Mouse (Mus musculus): ENCODE measurements around the gene N4bp2.
"Not testable (repeated sequence)": the region's sequence is repeated elsewhere in the genome, so short reads cannot be mapped to it uniquely, and the experiment has no call there.

Gene N4bp2

GRCm38 (mm10) chr5:65763088-65763915 lies at the start of gene N4bp2:
TSS of gene N4bp2 (plus strand) at chr5:65763521.
- peak in 1 of 2 experiments; percentile 42 for DNase-seq (ENCODE audit: low spot score in 2 of 2)

- DNase-seq (ENCODE audit: low spot score in 2 of 2), result no peak
Observed at GRCm38 (mm10) chr5:65715084-65715483, 48.2 kb upstream of the N4bp2 start.

- no peak for DNase-seq (ENCODE audit: low spot score in 2 of 2)
Observed at GRCm38 (mm10) chr5:65717063-65717902, 46.0 kb upstream of the N4bp2 start.

DNA sequence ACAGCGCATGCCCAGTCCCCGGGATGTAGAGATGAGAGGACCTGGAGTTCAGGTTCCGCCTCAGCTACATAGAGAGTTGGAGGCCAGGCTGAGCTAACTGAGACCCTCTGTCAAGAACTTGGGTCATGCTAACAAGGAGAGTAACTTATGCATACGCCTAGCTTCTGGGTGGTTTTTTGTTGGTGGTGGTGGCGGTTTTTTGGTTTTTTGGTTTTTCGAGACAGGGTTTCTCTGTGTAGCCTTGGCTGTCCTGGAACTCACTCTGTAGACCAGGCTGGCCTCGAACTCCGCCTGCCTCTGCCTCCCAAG lies 45.5 kb upstream of the N4bp2 start:
- DNase-seq (ENCODE audit: low spot score in 2 of 2), result not testable (repeated sequence)

DNA sequence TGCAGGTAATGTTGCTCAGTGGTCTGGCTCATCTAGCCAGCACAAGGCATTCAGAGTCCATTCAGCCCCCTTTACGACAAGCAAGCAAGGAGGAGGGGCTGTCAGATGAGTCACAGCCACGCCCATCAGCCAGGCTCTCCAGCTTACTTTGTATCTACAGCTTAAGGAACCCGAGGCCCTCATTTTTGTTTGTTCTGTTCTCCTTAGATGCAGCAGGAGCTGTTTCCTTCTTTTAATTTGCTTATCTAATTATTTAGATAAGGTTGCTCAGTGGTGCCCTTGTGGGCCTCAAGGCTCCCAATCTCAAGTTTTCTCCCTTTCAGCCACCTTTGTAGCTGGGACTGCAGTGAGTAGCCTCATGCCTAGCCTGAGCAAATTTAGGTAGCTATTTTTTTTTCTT lies 45.0 kb upstream of the N4bp2 start:
- DNase-seq (ENCODE audit: low spot score in 2 of 2), result no peak

GRCm38 (mm10) chr5:65724311-65725054 lies 38.8 kb upstream of the N4bp2 start:
- peak; percentile 36 to 55 for DNase-seq (ENCODE audit: low spot score in 2 of 2)

- DNase-seq (ENCODE audit: low spot score in 2 of 2), result no peak
Observed at GRCm38 (mm10) chr5:65731173-65732007, 31.9 kb upstream of the N4bp2 start.

DNA sequence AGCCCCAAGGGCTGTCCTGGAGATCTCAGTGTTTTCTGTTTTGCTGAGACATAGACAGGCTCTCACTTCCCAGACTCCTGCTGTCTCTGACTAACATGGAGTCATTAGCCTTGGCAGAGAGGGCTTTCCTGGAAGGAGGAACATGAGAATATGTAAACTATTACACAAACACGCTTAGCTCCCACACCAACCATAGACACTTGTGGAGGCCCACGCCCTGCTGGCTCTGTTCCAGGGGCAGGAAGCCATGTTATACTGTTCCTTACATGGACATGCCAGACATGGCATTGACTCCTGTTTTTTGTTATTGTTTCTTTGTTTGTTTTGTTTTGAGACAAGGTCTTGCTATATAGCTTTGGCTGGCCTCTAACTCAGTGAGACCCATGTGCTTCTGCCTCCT lies 27.7 kb upstream of the N4bp2 start:
- no peak for DNase-seq (ENCODE audit: low spot score in 2 of 2)

DNA sequence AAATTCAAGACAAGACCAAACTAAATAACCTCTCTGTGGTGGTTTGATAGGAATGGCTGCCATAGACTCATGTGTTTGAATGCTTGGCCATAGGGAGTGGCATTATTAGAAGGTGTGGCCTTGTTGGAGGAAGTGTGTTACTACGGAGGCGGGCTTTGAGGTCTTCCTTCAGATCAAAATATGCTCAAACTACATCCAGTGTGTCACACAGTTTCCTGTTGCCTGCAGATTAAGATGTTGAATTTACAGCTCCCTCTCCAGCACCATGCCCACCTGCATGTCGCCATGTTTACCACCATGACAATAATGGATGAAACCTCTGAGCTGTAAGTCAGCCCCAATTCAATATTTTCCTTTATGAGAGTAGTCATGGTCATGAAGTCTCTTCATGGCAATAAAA lies 24.0 kb upstream of the N4bp2 start:
- DNase-seq (ENCODE audit: low spot score in 2 of 2), result no peak

- DNase-seq (ENCODE audit: low spot score in 2 of 2), result no peak
Observed at GRCm38 (mm10) chr5:65746908-65747307, 16.4 kb upstream of the N4bp2 start.

- DNase-seq (ENCODE audit: low spot score in 2 of 2), result no peak
Observed at GRCm38 (mm10) chr5:65748386-65748785, 14.9 kb upstream of the N4bp2 start.

DNA sequence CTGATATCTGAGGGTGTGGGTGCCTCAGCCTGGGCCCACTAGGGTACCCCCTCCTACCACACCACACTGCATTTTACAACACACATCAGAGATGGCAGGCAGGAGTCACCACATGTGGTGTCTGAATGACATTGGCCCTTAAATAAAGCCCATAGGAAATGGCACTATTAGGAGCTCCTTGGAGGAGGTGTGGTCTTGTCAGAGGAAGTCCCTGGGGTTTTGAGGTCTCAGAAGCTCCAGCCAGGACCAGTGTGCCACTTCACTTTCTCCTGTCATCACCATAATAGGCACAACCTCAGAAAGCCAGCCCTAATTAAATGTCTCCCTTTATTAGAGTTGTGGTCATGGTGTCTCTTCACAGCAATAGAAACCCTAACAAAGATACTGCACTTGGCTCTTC lies 14.4 kb upstream of the N4bp2 start:
- DNase-seq (ENCODE audit: low spot score in 2 of 2), result no peak

GRCm38 (mm10) chr5:65752021-65752420 lies 11.3 kb upstream of the N4bp2 start:
- no peak for DNase-seq (ENCODE audit: low spot score in 2 of 2)

- no peak for DNase-seq (ENCODE audit: low spot score in 2 of 2)
Observed at GRCm38 (mm10) chr5:65755859-65756258, 7.5 kb upstream of the N4bp2 start.

- DNase-seq (ENCODE audit: low spot score in 2 of 2), result no peak
Observed at GRCm38 (mm10) chr5:65757110-65757509, 6.2 kb upstream of the N4bp2 start.

DNA sequence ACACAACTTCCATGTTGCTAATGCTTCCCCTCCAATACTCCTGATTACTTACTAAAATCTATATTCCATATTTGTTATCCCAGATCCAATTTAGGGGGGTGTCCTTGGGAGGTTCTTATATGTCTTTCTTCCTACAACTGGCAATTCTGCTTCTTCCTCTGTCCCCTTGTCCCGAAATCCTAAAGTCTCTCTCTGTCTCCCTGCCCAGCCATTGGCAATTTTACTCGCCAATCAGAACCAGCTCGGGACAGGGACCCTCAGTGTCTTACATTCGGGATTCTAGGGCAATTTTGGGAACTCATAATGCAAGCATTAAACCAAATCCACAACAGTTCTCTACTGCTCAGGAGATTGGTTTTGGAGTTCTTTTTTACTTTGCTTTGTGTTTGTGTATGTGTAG lies 3.3 kb upstream of the N4bp2 start:
- no peak for DNase-seq (ENCODE audit: low spot score in 2 of 2)

DNA sequence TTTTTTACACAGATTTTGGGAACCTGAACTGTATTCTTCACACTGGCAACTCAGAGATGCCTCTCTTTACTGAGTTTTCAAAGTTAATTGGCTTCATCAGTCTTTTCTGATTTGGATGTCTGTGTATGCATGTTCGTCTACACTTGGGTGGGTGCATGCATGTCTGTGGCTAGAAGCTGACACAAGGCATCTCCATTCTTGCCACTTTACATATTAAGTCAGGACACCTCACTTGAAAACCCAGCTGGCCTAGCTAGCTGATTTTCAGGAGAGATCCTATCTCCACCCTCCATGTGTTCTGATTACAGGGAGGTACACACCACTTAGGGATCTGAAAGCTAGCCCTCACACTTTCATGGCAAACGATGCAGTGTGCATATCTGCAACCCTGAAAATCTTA lies 2.7 kb upstream of the N4bp2 start:
- no peak for DNase-seq (ENCODE audit: low spot score in 2 of 2)

DNA sequence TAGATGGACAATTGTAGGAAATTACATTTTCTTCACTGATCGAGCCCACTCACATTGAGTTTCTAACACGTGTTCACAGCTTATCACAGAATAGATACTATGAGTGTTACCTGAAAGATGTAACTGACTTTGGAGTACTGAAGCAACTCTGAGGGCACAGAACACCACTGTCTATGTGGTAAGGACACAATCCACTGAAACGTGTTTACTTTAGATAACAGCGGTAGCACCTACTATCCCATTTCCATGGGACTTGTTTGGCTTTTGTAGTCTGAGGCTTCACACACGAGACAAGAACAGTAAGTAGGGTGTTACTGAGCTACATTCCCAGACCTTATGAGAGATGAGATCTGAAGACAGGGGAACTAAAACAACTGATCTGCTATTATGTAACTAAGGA lies 2.3 kb upstream of the N4bp2 start:
- DNase-seq (ENCODE audit: low spot score in 2 of 2), result no peak

DNA sequence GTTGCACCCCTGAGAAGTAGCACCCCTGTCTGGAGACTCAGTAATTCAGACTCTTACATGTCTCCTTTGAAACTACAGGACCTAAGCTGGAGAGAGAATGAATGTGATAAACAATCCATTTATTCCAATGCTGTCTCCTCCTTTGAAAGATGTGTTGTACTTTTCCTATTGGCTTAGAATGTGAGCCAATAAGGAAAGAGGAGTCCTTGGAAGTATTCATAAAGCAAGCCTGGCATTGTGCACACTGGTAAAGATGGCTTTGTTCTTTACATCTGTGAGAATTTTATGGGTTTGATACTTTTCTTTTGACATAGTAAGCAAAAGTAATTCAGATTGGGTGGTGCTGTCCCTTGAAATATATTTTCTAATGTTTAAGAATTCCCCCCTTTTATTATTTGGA lies 1.4 kb upstream of the N4bp2 start:
- no peak for DNase-seq (ENCODE audit: low spot score in 2 of 2)

- no peak for DNase-seq (ENCODE audit: low spot score in 2 of 2)
Observed at GRCm38 (mm10) chr5:65762686-65763085, 635 bp upstream of the N4bp2 start.
